Comparison of ENCODE assay signal across 15 mouse cellular contexts in genomic region chr19:28697718-28698117, GRCm38 (mm10). TPM values are rescaled to one million over a fixed set of nuclear protein-coding genes. Genes with fewer than 3 reads are reported as not detected.
DNase-seq lines count a peak whose midpoint lies in the region; ATAC-seq and TF ChIP-seq lines count a peak whose summit lies in the region.
"Had no signal": no experiment of that assay in that cellular context is flagged by ENCODE, and none has a peak within 500 bp of the region (broad histone marks: within the 10 kb centered on the region; RNA-seq: fewer than 3 reads in every experiment).

No protein-coding gene starts in this region.

- no peak overlapping the region for H3K4me2 ChIP-seq in hindbrain, postnatal 0 days (ENCODE audit: low read depth, low read length)
- H3K4me2 ChIP-seq in hindbrain, embryonic 13.5 days = no peak overlapping the region
- no peak overlapping the region for H3K4me2 ChIP-seq in liver, embryonic 12.5 days
- no peak overlapping the region for H3K4me2 ChIP-seq in CH12.LX (ENCODE audit: insufficient read depth, low read depth, poor library complexity, severe bottlenecking)
- H3K4me2 ChIP-seq: intestine, embryonic 15.5 days had no signal

- no peak overlapping the region for H3K4me3 ChIP-seq in hindbrain, postnatal 0 days (ENCODE audit: low read length)
- H3K4me3 ChIP-seq in hindbrain, embryonic 13.5 days = no peak overlapping the region
- H3K4me3 ChIP-seq in liver, adult 2 months (ENCODE audit: insufficient read depth, low read depth, low read length) = no peak overlapping the region
- H3K4me3 ChIP-seq in liver, embryonic 12.5 days = no peak overlapping the region
- no peak overlapping the region for H3K4me3 ChIP-seq in CH12.LX (replicated peaks in 1 of 3; ENCODE audit: low read depth in 2 of 3, low read length in 2 of 3, poor library complexity in 1 of 3)
- H3K4me3 ChIP-seq: hindbrain, embryonic 10.5 days; intestine, embryonic 15.5 days; midbrain, embryonic 10.5 days; myocyte had no signal

- no peaks in the 10 kb centered on the region for H3K9me3 ChIP-seq in hindbrain, postnatal 0 days (ENCODE audit: low read length)
- no peaks in the 10 kb centered on the region for H3K9me3 ChIP-seq in hindbrain, embryonic 13.5 days
- no peaks in the 10 kb centered on the region for H3K9me3 ChIP-seq in liver, embryonic 12.5 days (replicated peaks)
- no peaks in the 10 kb centered on the region for H3K9me3 ChIP-seq in CH12.LX (replicated peaks; ENCODE audit: low read length)
- H3K9me3 ChIP-seq: hindbrain, embryonic 10.5 days; intestine, embryonic 15.5 days; midbrain, embryonic 10.5 days had no signal

- 65% methylated on average over 3 of the region's 3 CpGs for WGBS in hindbrain, postnatal 0 days
- WGBS in hindbrain, embryonic 13.5 days = 70% methylated on average over 3 of the region's 3 CpGs
- WGBS in liver, adult 2 months = 62% methylated on average over 3 of the region's 3 CpGs
- WGBS in liver, embryonic 12.5 days (ENCODE audit: insufficient replicate concordance) = 45% methylated on average over 3 of the region's 3 CpGs

- peak; percentile 58 for TF ChIP-seq RAD21 in CH12.LX (IDR thresholded peaks at IDR 0.05; ENCODE audit: low read depth, low read length)

- H3K27me3 ChIP-seq in hindbrain, postnatal 0 days (ENCODE audit: insufficient read depth, low read length) = no peaks in the 10 kb centered on the region
- H3K27me3 ChIP-seq in hindbrain, embryonic 13.5 days = 0 out of 2 replicates have a peak, but pooled peaks cover 5% of the 10 kb centered on the region
- no peaks in the 10 kb centered on the region for H3K27me3 ChIP-seq in liver, adult 2 months (ENCODE audit: control insufficient read depth, insufficient read depth, low read length)
- H3K27me3 ChIP-seq in liver, embryonic 12.5 days (replicated peaks) = no peaks in the 10 kb centered on the region
- no peaks in the 10 kb centered on the region for H3K27me3 ChIP-seq in CH12.LX (replicated peaks)
- H3K27me3 ChIP-seq: intestine, embryonic 15.5 days had no signal

- DNase-seq in hindbrain, postnatal 0 days (ENCODE audit: low spot score) = no peak
- no peak for DNase-seq in liver, adult 2 months (ENCODE audit: extremely low read depth, low read depth, low spot score)
- DNase-seq in CH12.LX (ENCODE audit: extremely low read depth) = no peak
- DNase-seq in NIH3T3 (ENCODE audit: low read depth) = peak; percentile 38
- DNase-seq in spleen, adult 18-20 months = no peak
- DNase-seq: adrenal gland, adult 8-10 months; lung, postnatal 10 days; right cerebral cortex, adult 18-20 months had no signal

- ATAC-seq in hindbrain, postnatal 0 days = no peak
- no peak for ATAC-seq in hindbrain, embryonic 13.5 days (ENCODE audit: low FRiP score)
- ATAC-seq in liver, embryonic 12.5 days = no peak
- ATAC-seq: forebrain, embryonic 14.5 days; intestine, embryonic 15.5 days had no signal

- no peak for TF ChIP-seq EP300 in CH12.LX (IDR thresholded peaks at IDR 0.05; ENCODE audit: low read length)

- dilution Hi-C loops in CH12.LX (cut with MboI; ENCODE audit: extremely low pct_ligation_motif_present, extremely low pct_unique_long_range_greater_than_20kb, low sequenced_read_pairs) = no loop called here

- no peaks in the 10 kb centered on the region for H3K79me2 ChIP-seq in liver, adult 2 months (ENCODE audit: control insufficient read depth, insufficient read depth, low read length)
- no peaks in the 10 kb centered on the region for H3K79me2 ChIP-seq in CH12.LX (replicated peaks; ENCODE audit: control insufficient read depth, extremely low read depth, insufficient read depth, poor library complexity, severe bottlenecking)

- TF ChIP-seq POLR2A in liver, adult 2 months (IDR thresholded peaks at IDR 0.05; ENCODE audit: extremely low read depth, insufficient read depth, low read length) = no peak
- no peak for TF ChIP-seq POLR2A in CH12.LX (IDR thresholded peaks at IDR 0.05; ENCODE audit: low read depth, low read length)

- H3K36me3 ChIP-seq in hindbrain, postnatal 0 days (ENCODE audit: insufficient read depth, low read length) = no peaks in the 10 kb centered on the region
- no peaks in the 10 kb centered on the region for H3K36me3 ChIP-seq in hindbrain, embryonic 13.5 days
- no peaks in the 10 kb centered on the region for H3K36me3 ChIP-seq in liver, adult 2 months (ENCODE audit: control insufficient read depth, insufficient read depth, low read length)
- no peaks in the 10 kb centered on the region for H3K36me3 ChIP-seq in liver, embryonic 12.5 days
- no peaks in the 10 kb centered on the region for H3K36me3 ChIP-seq in CH12.LX (replicated peaks in 1 of 2; ENCODE audit: control insufficient read depth in 1 of 2, insufficient read depth in 1 of 2, low read length in 1 of 2)
- H3K36me3 ChIP-seq: hindbrain, embryonic 10.5 days; intestine, embryonic 15.5 days; midbrain, embryonic 10.5 days had no signal

- in situ Hi-C loops in CH12.LX (cut with MboI; ENCODE audit: low pct_ligation_motif_present, low pct_unique_long_range_greater_than_20kb, low sequenced_read_pairs) = no loop called here

- H3K9ac ChIP-seq in hindbrain, postnatal 0 days (replicated peaks; ENCODE audit: low read length) = no peak overlapping the region
- no peak overlapping the region for H3K9ac ChIP-seq in hindbrain, embryonic 13.5 days
- no peak overlapping the region for H3K9ac ChIP-seq in liver, adult 2 months (ENCODE audit: low read depth, low read length)
- no peak overlapping the region for H3K9ac ChIP-seq in liver, embryonic 12.5 days
- H3K9ac ChIP-seq in CH12.LX (ENCODE audit: insufficient read depth, low read depth) = no peak overlapping the region
- H3K9ac ChIP-seq: intestine, embryonic 15.5 days had no signal

- no peaks in the 10 kb centered on the region for H3K4me1 ChIP-seq in hindbrain, postnatal 0 days (ENCODE audit: insufficient read depth, low read length)
- no peaks in the 10 kb centered on the region for H3K4me1 ChIP-seq in hindbrain, embryonic 13.5 days (replicated peaks)
- no peaks in the 10 kb centered on the region for H3K4me1 ChIP-seq in liver, adult 2 months (ENCODE audit: control insufficient read depth, insufficient read depth, low read length)
- no peaks in the 10 kb centered on the region for H3K4me1 ChIP-seq in liver, embryonic 12.5 days
- H3K4me1 ChIP-seq in CH12.LX (ENCODE audit: control insufficient read depth in 1 of 2, insufficient read depth in 2 of 2) = no peaks in the 10 kb centered on the region
- H3K4me1 ChIP-seq: hindbrain, embryonic 10.5 days; intestine, embryonic 15.5 days; midbrain, embryonic 10.5 days had no signal

- H3K27ac ChIP-seq in hindbrain, postnatal 0 days = no peak overlapping the region
- no peak overlapping the region for H3K27ac ChIP-seq in hindbrain, embryonic 13.5 days
- H3K27ac ChIP-seq in liver, adult 2 months (replicated peaks; ENCODE audit: insufficient read depth, low read depth, low read length) = no peak overlapping the region
- no peak overlapping the region for H3K27ac ChIP-seq in liver, embryonic 12.5 days
- no peak overlapping the region for H3K27ac ChIP-seq in CH12.LX (ENCODE audit: insufficient read depth, low read depth)
- H3K27ac ChIP-seq: hindbrain, embryonic 10.5 days; intestine, embryonic 15.5 days; midbrain, embryonic 10.5 days had no signal

- TF ChIP-seq CTCF in hindbrain, postnatal 0 days (IDR thresholded peaks at IDR 0.05; ENCODE audit: low read depth) = 0 out of 2 replicates have a peak, but pooled peaks have one; percentile 18
- TF ChIP-seq CTCF in liver, adult 2 months (IDR thresholded peaks at IDR 0.05; ENCODE audit: low read depth, low read length) = peak; percentile 29; the same call in 1 of the 2 replicates
- peak in 1 of 2 experiments; percentile 61; a peak in 2 of 4 replicates for TF ChIP-seq CTCF in CH12.LX (conservative IDR thresholded peaks at IDR 0.05 in 1 of 2, IDR thresholded peaks at IDR 0.05 in 1 of 2; ENCODE audit: low read depth in 2 of 2, low read length in 2 of 2)

TF ChIP-seq in CH12.LX, 34 proteins besides CTCF, POLR2A, EP300 and RAD21:
- TF ChIP-seq SMC3 (IDR thresholded peaks at IDR 0.05; ENCODE audit: low read depth, low read length) (peak; percentile 54), ETS1 (conservative IDR thresholded peaks at IDR 0.05; ENCODE audit: low read depth, low read length) (no peak)

RNA-seq across cellular contexts. Expression of gene Glis3, which starts 17.8 kb away (rescaled TPM):
- 11.4 and 16.2 TPM in 2 replicates for total RNA-seq in hindbrain, postnatal 0 days (2014; rRNA removed)
- 1.6 and 1.8 TPM in 2 replicates for polyA plus RNA-seq in hindbrain, postnatal 0 days (2015; fragmentation: Nextera tagmentation; extraction: Ambion mirVana)
- 1.5 and 3.5 TPM in 2 replicates for polyA plus RNA-seq in hindbrain, embryonic 13.5 days (2015; fragmentation: Nextera tagmentation; extraction: Ambion mirVana)
- 0.37 and 0.60 TPM in 2 replicates for total RNA-seq in liver, adult 2 months (2014; rRNA removed)
- polyA plus RNA-seq in liver, adult 2 months (2012; rRNA removed) = 0.22 and 0.43 TPM in 2 replicates
- 0.39 and 0.44 TPM in 2 replicates for polyA plus RNA-seq in liver, embryonic 12.5 days (2016; fragmentation: Nextera tagmentation; extraction: Ambion mirVana)
- not detected in 2 replicates for total RNA-seq in CH12.LX (2012; rRNA removed)
- not detected in 2 replicates for total RNA-seq in CH12.LX (2014; rRNA removed)
- polyA plus RNA-seq in CH12.LX (2012; ENCODE audit: insufficient read length, low read depth) = 0.08 TPM in 1 of 2 replicates, not detected in the other
